Mouse (Mus musculus): Measurements from ENCODE around the gene Map3k4. TPM values are rescaled to one million over a fixed set of nuclear protein-coding genes. Genes with fewer than 3 reads are reported as not detected.
A peak's percentile ranks its signal among the peaks of the same experiment; 100 is the strongest.

The Map3k4 gene
- total RNA-seq, 2 experiments from 2014 or later: 17.1 to 20.1 TPM

- peak; percentile 31; the same call in 1 of the 2 replicates for ATAC-seq (replicated peaks; ENCODE audit: poor library complexity)
Observed at GRCm38 (mm10) chr17:12195137-12195536, 123.5 kb downstream of the Map3k4 start.

GRCm38 (mm10) chr17:12187782-12188181, 130.8 kb downstream of the Map3k4 start:
- ATAC-seq (replicated peaks; ENCODE audit: poor library complexity): no peak

DNA sequence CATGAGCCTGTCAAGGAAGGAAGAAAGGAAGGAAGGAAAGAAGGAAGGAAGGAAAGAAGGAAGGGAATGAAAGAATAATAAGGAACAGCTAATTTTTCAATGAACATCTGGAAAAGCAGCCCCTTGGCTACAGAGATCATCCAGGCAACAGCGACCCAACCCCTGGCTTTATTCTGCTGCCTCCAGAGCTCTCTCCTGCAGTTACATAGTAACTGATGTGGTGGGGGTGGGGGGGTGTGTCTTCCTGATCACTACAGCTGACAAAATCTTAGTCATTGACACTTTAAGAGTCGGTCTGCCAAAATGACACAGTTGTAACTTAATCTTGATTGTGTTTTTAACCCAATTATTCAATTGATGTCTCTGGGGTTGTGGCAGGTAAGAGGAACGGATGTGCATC, 132.3 kb downstream of the Map3k4 start:
- ATAC-seq (replicated peaks; ENCODE audit: poor library complexity): peak; percentile 42

DNA sequence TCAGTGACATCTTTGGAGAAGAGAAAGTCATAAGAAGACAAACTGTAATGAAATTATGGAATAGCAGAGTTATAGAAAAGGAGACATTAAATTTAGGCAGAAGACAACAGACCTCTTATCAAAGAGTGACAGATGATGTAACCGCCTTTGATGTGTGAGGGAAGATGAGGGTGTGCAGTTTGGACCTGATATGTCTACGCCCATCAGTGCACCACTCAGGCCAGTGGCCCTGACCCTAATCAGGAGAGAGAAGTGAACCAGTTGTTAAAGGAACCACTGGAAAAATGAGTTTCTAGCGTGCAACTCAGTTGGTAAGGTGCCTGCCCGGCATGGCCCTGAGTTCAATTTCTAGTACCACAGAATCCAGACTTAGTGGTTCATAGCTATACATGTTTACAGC, 132.7 kb downstream of the Map3k4 start:
- ATAC-seq (replicated peaks; ENCODE audit: poor library complexity): peak; percentile 93

- no peak for ATAC-seq (replicated peaks; ENCODE audit: poor library complexity)
Observed at GRCm38 (mm10) chr17:12184283-12184682, 134.3 kb downstream of the Map3k4 start.

DNA sequence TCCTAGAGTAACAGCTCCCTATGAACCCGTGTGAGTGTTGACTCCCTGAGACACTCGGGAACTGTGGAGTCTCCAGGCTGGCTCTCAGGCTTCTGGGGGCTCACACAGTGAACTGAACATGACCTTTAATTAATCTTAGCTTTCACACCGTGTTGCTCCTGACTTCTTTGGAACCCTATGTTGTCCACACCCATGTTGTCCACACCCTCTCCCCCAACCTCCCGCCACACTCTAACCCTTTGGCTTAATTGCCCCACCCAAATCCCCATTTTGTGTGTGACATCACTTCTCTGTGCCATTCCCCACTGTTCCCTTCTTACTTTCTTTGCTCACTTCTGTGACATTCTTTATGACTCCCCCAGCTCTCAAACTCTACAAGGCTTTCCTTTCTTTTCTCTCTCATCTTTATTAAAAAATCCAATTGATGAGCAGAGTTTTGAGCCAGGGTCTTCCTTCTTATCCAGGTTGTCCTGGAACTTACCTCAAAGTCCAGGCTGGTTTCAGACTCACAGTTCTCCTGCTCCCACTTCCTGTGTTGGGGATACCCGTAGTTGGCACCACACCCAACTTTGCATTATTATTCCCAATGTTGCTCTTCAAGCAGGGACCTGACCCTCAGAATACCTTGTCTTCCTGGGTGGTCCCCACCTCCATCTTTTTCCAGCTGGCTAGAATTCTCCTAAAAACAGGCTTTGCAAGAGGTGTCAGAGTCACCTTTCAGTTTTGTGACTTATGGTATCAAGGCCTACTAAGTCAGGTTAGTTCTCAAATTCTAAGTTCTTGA, 135.7 kb downstream of the Map3k4 start:
- ATAC-seq (replicated peaks; ENCODE audit: poor library complexity): no peak

- no peak for ATAC-seq (replicated peaks; ENCODE audit: poor library complexity)
Observed at GRCm38 (mm10) chr17:12179766-12180165, 138.8 kb downstream of the Map3k4 start.

DNA sequence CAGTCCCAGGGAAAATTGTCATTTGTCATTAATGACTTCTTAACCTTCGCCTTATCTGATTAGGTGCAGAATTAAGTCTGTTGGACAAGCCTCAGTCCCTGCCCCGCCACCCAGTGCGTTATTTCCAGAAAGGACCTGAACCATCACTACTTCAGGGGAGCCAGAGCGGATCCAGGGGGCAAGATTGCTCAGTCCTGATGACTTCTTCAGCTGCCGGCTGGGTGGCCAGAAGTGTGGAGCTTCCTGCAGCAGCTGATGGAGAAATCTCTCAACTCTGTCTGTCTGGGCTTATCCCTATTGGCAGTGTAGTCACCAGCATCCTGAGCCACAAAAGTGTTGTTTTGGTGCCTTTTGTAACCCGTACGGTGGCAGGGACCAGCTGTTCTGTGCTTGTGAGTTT, 139.3 kb downstream of the Map3k4 start:
- ATAC-seq (replicated peaks; ENCODE audit: poor library complexity): no peak

Other genes starting within 250 kb of the Map3k4 start
- 0.81 and 1.7 TPM in 2 replicates for gene Agpat4, start 200.1 kb downstream of the Map3k4 start, total RNA-seq (2015)
- 0.54 and 2.6 TPM in 2 replicates for gene Agpat4, start 200.1 kb downstream of the Map3k4 start, total RNA-seq (2017)
- 0.27 TPM in 1 of 2 replicates, not detected in the other for gene Plg, start 59.8 kb upstream of the Map3k4 start, total RNA-seq (2015)
- gene Plg, start 59.8 kb upstream of the Map3k4 start, total RNA-seq (2017): not detected in 2 replicates
- gene Slc22a3, start 188.9 kb upstream of the Map3k4 start, total RNA-seq (2015): 4.0 and 7.7 TPM in 2 replicates
- 3.6 and 4.8 TPM in 2 replicates for gene Slc22a3, start 188.9 kb upstream of the Map3k4 start, total RNA-seq (2017)